Mouse (Mus musculus) frontal cortex, postnatal 14 days (tissue): Measurements from ENCODE around the gene Rpl38.

Experiments used
- DNase-seq, 2 experiments: peaks; one replicate each; pipeline ENCODE4 v3.0.0; 2022; ENCODE audit warnings: low spot score in 2 of 2

The Rpl38 gene

DNA sequence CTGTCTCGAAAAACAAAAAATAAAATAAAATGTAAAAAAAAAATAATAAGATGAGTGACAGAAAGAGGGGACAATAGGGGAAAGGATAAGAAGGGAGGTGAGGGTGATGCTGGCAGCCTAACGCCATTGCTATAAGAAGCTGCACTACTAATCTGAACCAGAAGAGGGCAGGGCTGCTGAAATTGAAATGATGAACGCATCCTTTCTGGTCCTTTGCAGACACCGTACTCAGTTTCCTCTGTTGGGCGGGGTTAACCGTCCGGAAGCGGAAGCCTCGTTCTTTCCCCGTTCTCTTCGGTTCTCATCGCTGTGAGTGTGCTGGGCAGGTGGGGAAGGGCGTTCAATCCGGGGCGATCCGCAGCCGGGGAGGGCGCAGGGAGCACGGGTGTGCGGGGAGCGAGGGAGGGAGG lies at the start of gene Rpl38:
TSS of gene Rpl38 (plus strand) at position 224 of the 410 bp plus-strand sequence.
- peak; percentile 89 to 92 for DNase-seq

DNA sequence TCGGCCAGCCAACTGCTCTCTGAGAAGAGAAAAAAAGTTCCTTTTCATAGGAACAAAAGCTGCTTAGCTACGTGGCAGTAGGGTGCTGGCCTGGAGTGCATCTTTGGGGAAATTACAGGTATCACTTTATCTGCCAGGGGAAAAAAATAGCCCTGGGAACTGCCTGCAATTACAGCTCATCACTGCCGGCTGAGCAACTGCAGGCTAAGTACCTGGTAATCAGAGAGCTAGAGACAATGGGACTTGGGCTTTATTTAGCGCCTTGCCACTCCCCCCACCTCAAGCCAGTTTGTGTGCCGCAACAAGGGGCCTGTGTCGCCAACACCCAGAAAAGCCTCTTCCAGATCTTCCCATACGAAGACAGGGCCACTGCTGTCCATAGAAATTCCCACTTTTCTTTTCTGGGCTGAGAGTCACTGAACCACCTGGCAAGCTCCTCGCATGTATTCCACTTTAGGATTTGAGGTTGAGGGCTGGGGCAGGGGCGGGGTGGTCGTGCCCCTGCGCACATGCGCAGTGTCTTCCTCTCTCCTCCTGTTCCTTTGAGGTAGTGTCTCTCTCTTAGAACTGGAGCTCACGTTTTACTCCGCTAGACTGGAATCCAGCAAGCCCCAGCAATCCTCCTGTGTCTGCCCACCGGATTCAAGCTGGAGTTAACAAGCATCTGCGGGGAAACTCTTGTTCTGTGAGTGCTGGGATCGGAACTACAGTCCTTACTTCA lies 49.5 kb upstream of the Rpl38 start:
- no peak for DNase-seq

DNA sequence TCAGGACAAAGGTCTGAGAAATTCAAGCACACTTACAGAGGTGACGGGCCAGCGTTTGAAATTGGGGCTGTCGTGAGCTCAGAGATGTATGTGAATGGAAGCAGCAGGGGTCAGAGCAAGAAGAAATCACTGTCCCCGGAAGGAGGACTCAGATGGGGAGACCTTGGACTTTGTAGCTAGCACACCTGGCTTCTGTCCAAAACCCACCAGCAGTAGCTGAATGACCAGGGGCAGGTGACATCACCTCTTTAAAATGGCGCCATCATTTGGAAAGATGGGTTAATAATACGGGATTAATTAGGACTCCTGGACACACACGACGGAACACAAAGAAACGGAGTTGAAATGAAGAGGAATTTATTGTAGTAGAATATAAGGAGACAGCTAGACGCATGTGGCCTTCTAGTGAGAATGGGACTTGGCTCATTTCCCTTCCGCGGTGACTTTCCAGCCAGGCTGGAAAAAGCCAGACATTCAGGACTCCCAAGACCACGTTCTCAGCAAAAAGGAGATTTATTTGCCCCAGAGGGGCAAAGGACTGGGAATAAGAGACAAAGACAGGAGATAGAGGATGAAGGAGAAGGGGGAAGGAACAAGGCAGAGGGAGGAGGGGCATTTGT lies 42.1 kb upstream of the Rpl38 start:
- no peak for DNase-seq

GRCm38 (mm10) chr11:114627036-114627435 lies 41.3 kb upstream of the Rpl38 start:
- DNase-seq: no peak

DNA sequence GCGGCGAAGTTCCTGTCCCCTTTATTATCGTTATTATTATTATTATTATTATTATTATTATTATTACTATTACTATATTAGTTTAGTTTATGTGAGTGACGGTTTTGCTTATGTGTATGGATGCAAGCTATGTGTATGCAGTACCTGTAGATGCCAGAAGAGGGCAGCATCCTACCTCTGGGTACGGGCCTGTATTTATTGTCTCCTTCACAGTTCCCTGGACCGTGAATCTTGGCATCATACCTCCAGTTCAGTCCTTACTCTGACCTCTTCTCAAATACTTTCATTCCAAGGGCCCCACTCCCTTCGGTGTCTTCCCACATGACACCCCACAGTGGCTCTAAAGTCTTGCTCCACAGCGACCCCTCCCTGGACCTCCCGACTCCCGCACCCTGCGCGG lies 40.3 kb upstream of the Rpl38 start:
- no peak for DNase-seq

GRCm38 (mm10) chr11:114630044-114630443 lies 38.3 kb upstream of the Rpl38 start:
- no peak for DNase-seq

GRCm38 (mm10) chr11:114632266-114632665 lies 36.1 kb upstream of the Rpl38 start:
- no peak for DNase-seq

DNA sequence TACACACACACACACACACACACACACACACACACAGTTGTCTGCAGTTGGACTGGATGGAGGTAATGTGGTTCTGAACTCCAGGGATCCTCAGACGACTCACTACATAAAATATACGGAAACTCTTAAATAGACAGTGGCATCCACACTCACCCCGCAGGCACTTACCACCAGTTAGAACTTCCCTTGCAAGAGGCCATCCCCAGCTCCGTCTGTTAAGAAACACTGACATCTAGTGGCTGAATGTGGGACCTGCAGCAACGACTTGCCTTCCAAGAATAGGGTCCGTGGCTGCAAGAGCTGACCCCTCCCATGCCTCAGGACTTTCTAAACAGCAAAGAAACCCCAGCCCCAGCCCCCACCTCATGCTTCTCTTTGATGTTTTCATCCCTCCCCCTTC lies 32.0 kb upstream of the Rpl38 start:
- DNase-seq: peak; percentile 73 to 88

DNA sequence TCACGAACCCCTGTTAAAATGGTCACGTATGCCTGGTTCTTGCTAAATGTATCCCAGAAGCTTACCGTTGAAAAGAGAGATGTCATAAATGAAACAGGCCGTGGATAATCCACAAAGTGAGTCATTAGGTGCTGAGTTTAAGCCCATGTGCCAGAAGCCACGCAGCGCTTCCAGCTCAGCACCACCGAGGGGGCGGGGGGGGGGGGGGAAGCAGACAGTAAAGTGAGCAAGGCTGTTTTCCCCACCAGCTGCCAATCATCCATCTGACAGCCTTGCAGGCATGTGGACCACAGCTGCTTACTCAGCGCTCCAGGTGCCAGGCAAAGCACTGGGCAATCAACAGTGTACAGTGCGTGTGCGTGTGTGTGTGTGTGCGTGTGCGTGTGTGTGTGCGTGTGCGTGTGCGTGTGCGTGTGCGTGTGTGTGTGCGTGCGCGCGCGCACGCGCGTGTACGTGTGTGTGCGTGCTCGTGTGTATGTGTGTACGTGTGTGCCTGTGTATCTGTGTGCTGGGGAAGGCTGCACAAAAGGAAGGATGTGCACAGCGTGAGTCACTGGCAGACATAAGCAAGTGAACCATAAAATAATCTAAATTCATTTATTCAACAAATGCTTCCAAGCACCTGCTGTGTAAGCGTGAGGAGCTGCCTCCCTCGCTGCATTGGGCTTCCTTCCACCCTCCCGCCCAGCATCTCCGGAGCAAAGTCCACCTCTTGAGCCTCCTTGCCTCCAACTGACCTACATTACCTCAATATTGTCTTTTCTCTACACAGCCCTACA lies 31.4 kb upstream of the Rpl38 start:
- DNase-seq: no peak

GRCm38 (mm10) chr11:114638647-114639290 lies 29.6 kb upstream of the Rpl38 start:
- DNase-seq: no peak

- DNase-seq: no peak
These were observed 28.6 kb upstream of the Rpl38 start for GRCm38 (mm10) chr11:114639681-114640103.

GRCm38 (mm10) chr11:114640658-114641057 lies 27.7 kb upstream of the Rpl38 start:
- DNase-seq: no peak

DNA sequence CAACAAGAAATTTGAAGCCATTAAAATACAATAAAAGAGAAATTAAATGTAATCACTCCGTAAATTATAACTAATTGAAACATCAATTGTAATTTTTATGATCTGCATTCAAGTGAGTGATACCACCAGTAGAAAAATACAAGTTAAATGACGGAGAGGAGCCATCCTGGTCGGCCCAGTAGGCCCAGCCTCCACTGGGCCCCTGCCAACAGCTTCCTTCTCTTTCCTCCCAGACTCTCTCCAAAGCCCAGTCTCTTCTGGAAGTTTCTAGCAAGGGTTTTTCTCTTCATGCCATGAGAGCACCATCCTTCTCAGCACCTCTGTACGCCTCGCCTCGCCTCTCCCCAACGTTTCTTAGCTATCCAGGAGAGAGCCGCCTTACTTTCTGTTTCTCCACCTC lies 27.2 kb upstream of the Rpl38 start:
- no peak for DNase-seq

- no peak for DNase-seq
These were observed 26.1 kb upstream of the Rpl38 start for GRCm38 (mm10) chr11:114642184-114642583.

DNA sequence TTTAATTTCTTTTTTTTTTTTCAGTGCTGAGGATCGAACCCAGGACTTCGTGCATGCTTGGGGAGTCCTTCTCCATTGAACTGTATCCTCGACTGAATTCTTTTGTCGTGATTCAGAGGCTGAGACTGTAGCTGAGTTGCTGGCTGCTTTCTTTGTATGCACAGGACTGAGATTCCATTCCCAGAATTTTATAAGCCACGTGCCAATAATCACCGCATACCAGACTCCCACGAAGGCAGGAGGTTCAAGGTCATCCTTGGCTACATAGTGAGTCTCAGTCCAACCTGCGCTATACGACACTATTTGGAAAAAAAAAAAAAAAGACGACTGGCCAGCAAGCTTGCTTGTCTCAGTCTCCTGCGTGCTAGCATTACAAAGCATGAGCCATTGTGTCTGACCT lies 25.4 kb upstream of the Rpl38 start:
- no peak for DNase-seq

- DNase-seq: no peak
These were observed 24.2 kb upstream of the Rpl38 start for GRCm38 (mm10) chr11:114644122-114644521.

DNA sequence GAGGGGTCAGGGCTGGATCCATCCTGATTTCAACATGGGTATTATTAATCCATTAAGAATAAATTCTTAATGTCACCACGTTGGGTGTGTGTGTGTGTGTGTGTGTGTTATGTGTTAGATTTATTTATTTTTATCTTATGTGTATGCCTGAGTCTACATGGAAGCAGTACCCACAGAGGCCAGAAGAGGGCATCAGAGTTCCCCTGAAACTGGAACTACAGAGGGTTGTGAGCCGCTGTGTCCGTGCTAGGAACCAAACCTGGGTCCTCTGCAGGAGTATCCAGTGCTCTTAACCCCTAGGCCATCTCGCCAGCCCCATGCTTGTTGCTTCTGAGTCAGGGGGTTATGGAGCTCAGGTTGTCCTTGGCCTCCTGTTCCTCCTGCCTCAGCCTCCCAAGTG lies 18.8 kb upstream of the Rpl38 start:
- no peak for DNase-seq

DNA sequence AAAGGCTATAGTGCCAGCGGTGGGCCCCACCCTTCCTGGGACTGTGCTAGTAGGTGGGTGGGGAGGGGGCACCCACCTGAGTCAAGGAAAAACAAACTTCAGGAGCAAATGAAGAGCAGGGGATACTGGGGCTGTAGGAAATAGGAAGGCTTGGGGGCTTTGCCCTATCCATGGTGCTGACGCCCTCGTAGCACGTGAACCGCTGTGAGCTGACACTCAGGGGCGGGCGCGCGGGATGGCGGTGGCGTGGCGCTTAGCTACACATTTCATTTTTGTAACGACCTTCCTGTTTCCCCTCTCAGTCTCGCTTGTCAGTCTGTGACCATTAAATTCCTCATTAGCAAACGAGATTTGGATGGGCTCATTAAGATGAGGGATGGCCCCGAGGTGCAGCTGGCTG lies 15.8 kb upstream of the Rpl38 start:
- DNase-seq: no peak

GRCm38 (mm10) chr11:114653664-114654063 lies 14.7 kb upstream of the Rpl38 start:
- DNase-seq: no peak

- no peak for DNase-seq
These were observed 13.8 kb upstream of the Rpl38 start for GRCm38 (mm10) chr11:114654552-114654951.

- no peak for DNase-seq
These were observed 12.8 kb upstream of the Rpl38 start for GRCm38 (mm10) chr11:114655350-114656008.
